Comparison of ENCODE assay signal across 27 mouse cellular contexts in genomic region chr7:139649698-139650097, GRCm38 (mm10). TPM values are rescaled to one million over a fixed set of nuclear protein-coding genes. Genes with fewer than 3 reads are reported as not detected.
"Had no signal": no experiment of that assay in that cellular context is flagged by ENCODE, and none has a peak within 500 bp of the region (broad histone marks: within the 10 kb centered on the region; RNA-seq: fewer than 3 reads in every experiment).

No protein-coding gene starts in this region.

- H3K4me3 ChIP-seq: heart, adult 2 months; heart, embryonic 13.5 days; heart, embryonic 15.5 days; layer of hippocampus, adult 2 months; left cerebral cortex, adult 2 months; limb, embryonic 10.5 days; limb, embryonic 12.5 days; liver, embryonic 13.5 days had no signal

- H3K4me2 ChIP-seq: heart, embryonic 11.5 days; heart, embryonic 13.5 days; heart, embryonic 15.5 days; hindbrain, embryonic 14.5 days; limb, embryonic 12.5 days; liver, embryonic 11.5 days; liver, embryonic 13.5 days had no signal

- H3K9me3 ChIP-seq: heart, embryonic 13.5 days; heart, embryonic 15.5 days; limb, embryonic 10.5 days; limb, embryonic 12.5 days; liver, embryonic 13.5 days had no signal

- H3K4me1 ChIP-seq: heart, embryonic 13.5 days; heart, embryonic 15.5 days; limb, embryonic 10.5 days; limb, embryonic 12.5 days; liver, embryonic 13.5 days had no signal

- ATAC-seq: hindbrain, embryonic 16.5 days; intestine, postnatal 0 days had no signal

- H3K9ac ChIP-seq: heart, embryonic 13.5 days; heart, embryonic 15.5 days; hindbrain, embryonic 14.5 days; limb, embryonic 12.5 days; liver, embryonic 13.5 days had no signal

- H3K27me3 ChIP-seq: liver, embryonic 13.5 days had no signal

- H3K27ac ChIP-seq: heart, adult 2 months; heart, embryonic 13.5 days; heart, embryonic 15.5 days; hindbrain, embryonic 14.5 days; layer of hippocampus, adult 2 months; left cerebral cortex, adult 2 months; limb, embryonic 10.5 days; limb, embryonic 12.5 days; liver, embryonic 13.5 days had no signal

- DNase-seq: gastrocnemius, postnatal 14 days; gastrocnemius, postnatal 36 days; heart, adult 11 months; heart, adult 2 months; heart, postnatal 14 days; heart, postnatal 36 days; kidney, adult 18-20 months; kidney, adult 8-10 months; kidney, postnatal 10 days; kidney, postnatal 25 days; kidney, postnatal 4 days; liver; liver, embryonic 13.5 days had no signal

- H3K36me3 ChIP-seq: heart, embryonic 13.5 days; heart, embryonic 15.5 days; limb, embryonic 10.5 days; limb, embryonic 12.5 days; liver, embryonic 13.5 days had no signal

RNA-seq across cellular contexts. Expression of gene Cfap46, which starts 33.9 kb away (rescaled TPM):
- total RNA-seq: gastrocnemius, adult 18-20 months; hematopoietic stem cell, adult 5-6 weeks had no signal
- polyA plus RNA-seq: heart, embryonic 11.5 days; heart, embryonic 13.5 days; heart, postnatal 0 days; intestine, postnatal 0 days; liver, embryonic 11.5 days; liver, embryonic 13.5 days had no signal
